Mouse (Mus musculus) liver, postnatal 0 days (tissue): ENCODE data around the gene Ppm1h. TPM values are rescaled to one million over a fixed set of nuclear protein-coding genes. Genes with fewer than 3 reads are reported as not detected.

Experiments
- ATAC-seq: fragments of 200-750 bp; cut with Nextera tagmentation; 2 replicates; pipeline ENCODE4 v1.8.0; 2017; ENCODE audit warnings: mild to moderate bottlenecking, moderate library complexity
- DNase-seq: peaks from one replicate; pipeline ENCODE4 v3.0.0-alpha.2; 2016
- H3K27ac ChIP-seq: fragments of 300-500 bp; sonication (generic); 2 replicates; pipeline ENCODE4 v1.5.1; 2014; ENCODE audit warnings: antibody characterized with exemption, moderate library complexity, mild to moderate bottlenecking, low read depth
- H3K27me3 ChIP-seq: fragments of 300-500 bp; sonication (generic); 2 replicates; pipeline ENCODE4 v1.6.1; 2014; ENCODE audit warnings: low read length, control low read depth, mixed read lengths; ENCODE audit not compliant: insufficient read depth
- H3K36me3 ChIP-seq: fragments of 300-500 bp; sonication (generic); replicated peaks from 2 replicates; pipeline ENCODE4 v1.6.1; 2014; ENCODE audit warnings: mild to moderate bottlenecking, control low read depth, low read length, moderate library complexity, mixed read lengths; ENCODE audit not compliant: insufficient read depth
- H3K4me1 ChIP-seq: fragments of 300-500 bp; sonication (generic); 2 replicates; pipeline ENCODE4 v1.6.1; 2014; ENCODE audit warnings: antibody characterized with exemption, mild to moderate bottlenecking, control low read depth; ENCODE audit not compliant: insufficient read depth
- H3K4me2 ChIP-seq: fragments of 300-500 bp; sonication (generic); 2 replicates; pipeline ENCODE4 v1.6.1; 2014; ENCODE audit warnings: low read depth, mild to moderate bottlenecking, low read length, moderate library complexity, mixed read lengths
- H3K4me3 ChIP-seq: fragments of 300-500 bp; sonication (generic); 2 replicates; pipeline ENCODE4 v1.5.1; 2014; ENCODE audit warnings: low read depth, low read length
- H3K9ac ChIP-seq: fragments of 300-500 bp; sonication (generic); replicated peaks from 2 replicates; pipeline ENCODE4 v1.6.1; 2014; ENCODE audit warnings: mild to moderate bottlenecking, moderate library complexity
- H3K9me3 ChIP-seq: fragments of 300-500 bp; sonication (generic); 2 replicates; pipeline ENCODE4 v1.6.1; 2016; ENCODE audit warnings: mild to moderate bottlenecking, control low read depth, low read length, mixed read lengths
- CTCF ChIP-seq: sonication (generic); IDR thresholded peaks from 2 replicates; pipeline ENCODE4 v1.5.1; 2016; ENCODE audit warnings: antibody characterized with exemption, low read depth
- EP300 ChIP-seq: IDR thresholded peaks from 2 replicates; pipeline ENCODE4 v1.6.1; 2016; ENCODE audit warnings: antibody characterized with exemption, low read depth, mild to moderate bottlenecking
- WGBS: fragments of 180-500 bp; shearing (Covaris S2); extraction: QIAGEN DNeasy Blood & Tissue Kit; methylation state at CpG from one replicate; pipeline ENCODE4 v1.1.7; 2014; ENCODE audit not compliant: insufficient replicate concordance; 5-methylcytosine and 5-hydroxymethylcytosine counted together
- polyA plus RNA-seq: library from polyadenylated mRNA; unstranded; fragments of >200 nt; fragmentation: Nextera tagmentation; extraction: Ambion mirVana; gene quantifications from 2 replicates; pipeline ENCODE4 v1.2.1, GENCODE M21; 2015

The Ppm1h gene
- polyA plus RNA-seq, 1 experiment from 2014 or later = 3.9 TPM

DNA sequence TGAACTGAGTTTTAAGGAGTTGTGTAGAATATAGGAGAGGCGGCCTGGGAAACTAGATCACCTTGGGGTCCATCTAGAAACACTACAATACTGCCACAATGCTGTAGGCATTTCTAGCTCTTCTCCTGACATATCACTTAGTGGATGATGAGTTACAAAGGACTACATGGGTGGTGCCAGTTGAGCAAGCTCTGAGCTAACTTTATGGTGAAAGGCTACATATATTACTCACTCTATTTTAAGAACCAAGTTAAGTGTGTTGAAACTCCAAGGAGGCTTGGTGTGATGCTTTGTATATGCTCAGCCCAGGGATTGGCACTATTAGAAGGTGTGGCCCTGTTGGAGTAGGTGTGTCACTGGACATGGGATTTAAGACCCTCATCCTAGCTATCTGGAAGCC, 26.0 kb upstream of the Ppm1h start:
- Histone ChIP-seq H3K9ac (no peak overlapping the region), H3K4me1 (no peaks in the 10 kb centered on the region), H3K4me2 (no peak overlapping the region), H3K9me3 (no peaks in the 10 kb centered on the region), H3K36me3 (no peaks in the 10 kb centered on the region), H3K27ac (no peak overlapping the region), H3K4me3 (no peak overlapping the region), H3K27me3 (no peaks in the 10 kb centered on the region)
- WGBS = 75% methylated on average over 1 of the region's 1 CpGs
- no peak for TF ChIP-seq CTCF
- TF ChIP-seq EP300 = no peak
- ATAC-seq = no peak
- DNase-seq = no peak

DNA sequence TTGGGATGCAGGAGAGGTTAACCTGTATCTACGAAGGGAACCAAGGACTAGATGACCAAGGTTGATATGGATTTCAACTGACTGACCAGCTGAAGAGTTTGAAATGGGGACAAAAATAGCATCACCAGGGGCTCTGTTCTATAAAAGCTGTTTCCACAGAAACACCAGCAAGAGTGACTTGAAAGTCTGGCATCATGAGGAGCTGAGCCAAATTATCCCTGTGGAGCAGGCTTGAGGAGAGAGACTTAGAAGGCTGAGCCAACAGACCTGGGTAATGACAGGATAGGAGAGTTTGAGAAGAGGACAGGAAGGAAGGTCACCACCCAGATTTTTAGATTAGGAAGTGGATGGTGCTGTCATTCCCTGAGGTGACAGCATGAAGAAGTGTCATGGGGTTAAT, 12.9 kb upstream of the Ppm1h start:
- DNase-seq (no peak), ATAC-seq (no peak)
- TF ChIP-seq EP300 (no peak), CTCF (no peak)
- H3K9ac ChIP-seq = no peak overlapping the region
- H3K4me3 ChIP-seq = no peak overlapping the region
- H3K27ac ChIP-seq = no peak overlapping the region
- 75% methylated on average over 1 of the region's 1 CpGs for WGBS
- no peaks in the 10 kb centered on the region for H3K9me3 ChIP-seq
- H3K27me3 ChIP-seq = no peaks in the 10 kb centered on the region
- H3K36me3 ChIP-seq = no peaks in the 10 kb centered on the region
- no peak overlapping the region for H3K4me2 ChIP-seq
- H3K4me1 ChIP-seq = no peaks in the 10 kb centered on the region

DNA sequence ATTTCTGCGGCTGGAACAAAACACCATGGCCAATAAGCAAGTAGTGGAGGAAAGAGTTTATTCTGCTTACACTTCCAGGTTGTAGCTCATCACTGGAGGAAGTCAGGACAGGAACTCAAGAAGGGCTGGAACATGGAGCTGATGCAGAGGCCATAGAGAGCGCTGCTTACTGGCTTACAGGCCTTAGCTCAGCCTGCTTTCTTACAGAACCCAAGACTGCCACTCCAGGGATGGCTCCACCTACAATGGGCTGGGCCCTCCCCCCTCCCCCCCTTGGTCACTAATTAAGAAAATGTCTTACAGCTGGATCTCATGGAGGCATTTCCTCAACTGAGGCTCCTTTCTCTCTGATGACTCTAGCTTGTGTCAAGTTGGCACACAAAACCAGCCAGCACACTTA, 7.3 kb upstream of the Ppm1h start:
- Histone ChIP-seq H3K4me3 (no peak overlapping the region), H3K4me2 (no peak overlapping the region), H3K27ac (no peak overlapping the region), H3K9me3 (no peaks in the 10 kb centered on the region), H3K9ac (no peak overlapping the region), H3K4me1 (no peaks in the 10 kb centered on the region), H3K36me3 (no peaks in the 10 kb centered on the region), H3K27me3 (no peaks in the 10 kb centered on the region)
- ATAC-seq (no peak), DNase-seq (no peak)
- TF ChIP-seq EP300 (no peak), CTCF (no peak)
- WGBS = 91% methylated on average over 2 of the region's 2 CpGs

DNA sequence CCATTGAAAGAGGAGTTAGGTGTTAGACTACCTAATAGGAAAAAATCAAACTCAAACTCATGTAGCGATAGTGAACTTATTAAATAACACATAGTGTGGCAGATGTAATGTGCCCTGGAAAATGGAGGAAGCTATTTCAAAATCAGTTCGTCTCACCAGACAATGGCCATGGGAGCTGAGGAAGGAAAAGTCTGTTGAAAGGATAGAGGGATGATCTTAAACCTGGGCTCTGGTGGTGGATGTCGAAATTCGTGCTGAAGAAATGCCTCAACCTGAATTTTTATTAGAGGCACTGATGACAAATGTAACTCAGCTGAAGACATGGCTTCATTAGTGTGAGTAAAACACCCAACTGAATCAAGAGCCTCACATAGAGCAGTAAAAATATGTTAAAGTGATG, 6.5 kb upstream of the Ppm1h start:
- H3K9ac ChIP-seq = no peak overlapping the region
- no peaks in the 10 kb centered on the region for H3K36me3 ChIP-seq
- TF ChIP-seq EP300 (no peak), CTCF (no peak)
- H3K27ac ChIP-seq = no peak overlapping the region
- DNase-seq (no peak), ATAC-seq (no peak)
- H3K4me3 ChIP-seq = no peak overlapping the region
- no peaks in the 10 kb centered on the region for H3K4me1 ChIP-seq
- WGBS = 69% methylated on average over 4 of the region's 4 CpGs
- H3K27me3 ChIP-seq = no peaks in the 10 kb centered on the region
- H3K4me2 ChIP-seq = no peak overlapping the region
- H3K9me3 ChIP-seq = no peaks in the 10 kb centered on the region

- peak overlapping the region; percentile 74 for H3K4me3 ChIP-seq
- DNase-seq (peak; percentile 28), ATAC-seq (peak; percentile 59)
- peak overlapping the region; percentile 63 for H3K9ac ChIP-seq
- peaks cover 8% of the 10 kb centered on the region; the same call in 1 of the 2 replicates for H3K4me1 ChIP-seq
- TF ChIP-seq CTCF = no peak
- TF ChIP-seq EP300 = no peak
- H3K27me3 ChIP-seq = peaks cover 12% of the 10 kb centered on the region; the same call in 1 of the 2 replicates
- peak overlapping the region; percentile 89 for H3K4me2 ChIP-seq
- WGBS = under 1% methylated on average over 33 of the region's 33 CpGs
- H3K27ac ChIP-seq = peak overlapping the region; percentile 78
- no peaks in the 10 kb centered on the region for H3K9me3 ChIP-seq
- H3K36me3 ChIP-seq = no peaks in the 10 kb centered on the region
These were observed 979 bp downstream of the Ppm1h start for GRCm38 (mm10) chr10:122679437-122680045.

DNA sequence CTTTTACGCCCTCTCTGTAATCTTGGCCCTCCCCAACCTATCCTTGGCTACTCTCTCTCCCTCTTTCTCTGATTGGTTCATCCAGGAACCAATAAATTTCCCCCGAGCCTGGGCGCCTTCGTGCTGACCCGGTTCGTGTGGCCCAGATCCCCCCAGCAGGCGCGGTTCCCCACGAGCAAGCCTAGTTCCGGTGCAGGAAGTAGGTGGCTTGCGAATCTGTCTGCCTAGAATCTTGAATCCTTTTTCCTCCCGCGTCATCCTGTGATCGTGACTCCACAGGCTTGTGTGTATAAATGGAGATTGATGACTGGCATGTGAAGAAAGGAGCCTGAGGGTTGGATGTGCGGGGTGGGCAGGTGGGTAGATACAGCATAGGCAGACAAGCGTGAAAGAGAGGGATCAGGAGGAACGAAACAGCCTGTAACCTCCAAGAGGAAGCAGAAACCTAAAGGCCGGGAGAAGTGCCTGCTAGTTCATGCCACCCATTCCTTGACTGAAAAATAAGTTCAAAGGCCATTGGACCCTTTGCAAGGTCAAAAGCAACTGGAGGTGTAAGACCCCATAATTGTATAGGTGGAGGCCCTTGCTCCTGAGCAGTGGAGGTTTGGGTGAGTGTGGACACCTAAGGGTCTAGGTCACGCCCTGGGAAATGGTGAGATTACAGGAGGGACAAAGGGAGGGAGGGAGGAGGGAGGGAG, 2.0 kb downstream of the Ppm1h start:
- H3K27me3 ChIP-seq = peaks cover 12% of the 10 kb centered on the region; the same call in 1 of the 2 replicates
- no peaks in the 10 kb centered on the region for H3K9me3 ChIP-seq
- H3K4me1 ChIP-seq = peaks cover 8% of the 10 kb centered on the region; the same call in 1 of the 2 replicates
- 0 out of 2 replicates have a peak overlapping the region, but pooled peaks have one; percentile 19 for H3K27ac ChIP-seq
- H3K4me3 ChIP-seq = peak overlapping the region; percentile 74
- ATAC-seq = no peak
- H3K4me2 ChIP-seq = peak overlapping the region; percentile 89
- H3K9ac ChIP-seq = no peak overlapping the region
- 11% methylated on average over 19 of the region's 19 CpGs for WGBS
- no peak for TF ChIP-seq CTCF
- TF ChIP-seq EP300 = no peak
- DNase-seq = peak; percentile 23
- H3K36me3 ChIP-seq = no peaks in the 10 kb centered on the region
